Mouse (Mus musculus) intestine, embryonic 15.5 days (tissue): ENCODE results near the gene Fkbp2. TPM values are rescaled to one million over a fixed set of nuclear protein-coding genes. Genes with fewer than 3 reads are reported as not detected.
A peak's percentile ranks its signal among the peaks of the same experiment; 100 is the strongest.

ENCODE experiments used
- ATAC-seq: fragments of 200-750 bp; cut with Nextera tagmentation; 2 replicates; pipeline ENCODE4 v1.8.0; 2017; ENCODE audit warnings: moderate TSS enrichment, moderate library complexity
- H3K27ac ChIP-seq: fragments of 300-500 bp; sonication (generic); 2 replicates; pipeline ENCODE4 v1.5.1; 2015; ENCODE audit warnings: mild to moderate bottlenecking, inconsistent platforms
- H3K27me3 ChIP-seq: fragments of 300-500 bp; sonication (generic); replicated peaks from 2 replicates; pipeline ENCODE4 v1.6.1; 2015; ENCODE audit warnings: inconsistent platforms
- H3K36me3 ChIP-seq: fragments of 300-500 bp; sonication (generic); 2 replicates; pipeline ENCODE4 v1.6.1; 2015; ENCODE audit warnings: inconsistent platforms
- H3K4me1 ChIP-seq: fragments of 300-500 bp; sonication (generic); replicated peaks from 2 replicates; pipeline ENCODE4 v1.6.1; 2015; ENCODE audit warnings: inconsistent platforms
- H3K4me2 ChIP-seq: fragments of 300-500 bp; sonication (generic); replicated peaks from 2 replicates; pipeline ENCODE4 v1.6.1; 2015; ENCODE audit warnings: mild to moderate bottlenecking, inconsistent platforms
- H3K4me3 ChIP-seq: fragments of 300-500 bp; sonication (generic); replicated peaks from 2 replicates; pipeline ENCODE4 v1.5.1; 2015; ENCODE audit warnings: inconsistent platforms
- H3K9ac ChIP-seq: fragments of 300-500 bp; sonication (generic); 2 replicates; pipeline ENCODE4 v1.6.1; 2015; ENCODE audit warnings: inconsistent platforms
- H3K9me3 ChIP-seq: fragments of 300-500 bp; sonication (generic); 2 replicates; pipeline ENCODE4 v1.6.1; 2016; ENCODE audit warnings: inconsistent platforms
- WGBS: fragments of 180-500 bp; shearing (Covaris S2); methylation state at CpG from one replicate; pipeline ENCODE4 v1.1.7; 2015; 5-methylcytosine and 5-hydroxymethylcytosine counted together
- polyA plus RNA-seq: library from polyadenylated mRNA; unstranded; fragments of >200 nt; fragmentation: Nextera tagmentation; extraction: Ambion mirVana; gene quantifications from 2 replicates; pipeline ENCODE4 v1.2.1, GENCODE M21; 2015

Fkbp2 gene
- polyA plus RNA-seq, 1 experiment from 2014 or later, result 154 TPM

DNA sequence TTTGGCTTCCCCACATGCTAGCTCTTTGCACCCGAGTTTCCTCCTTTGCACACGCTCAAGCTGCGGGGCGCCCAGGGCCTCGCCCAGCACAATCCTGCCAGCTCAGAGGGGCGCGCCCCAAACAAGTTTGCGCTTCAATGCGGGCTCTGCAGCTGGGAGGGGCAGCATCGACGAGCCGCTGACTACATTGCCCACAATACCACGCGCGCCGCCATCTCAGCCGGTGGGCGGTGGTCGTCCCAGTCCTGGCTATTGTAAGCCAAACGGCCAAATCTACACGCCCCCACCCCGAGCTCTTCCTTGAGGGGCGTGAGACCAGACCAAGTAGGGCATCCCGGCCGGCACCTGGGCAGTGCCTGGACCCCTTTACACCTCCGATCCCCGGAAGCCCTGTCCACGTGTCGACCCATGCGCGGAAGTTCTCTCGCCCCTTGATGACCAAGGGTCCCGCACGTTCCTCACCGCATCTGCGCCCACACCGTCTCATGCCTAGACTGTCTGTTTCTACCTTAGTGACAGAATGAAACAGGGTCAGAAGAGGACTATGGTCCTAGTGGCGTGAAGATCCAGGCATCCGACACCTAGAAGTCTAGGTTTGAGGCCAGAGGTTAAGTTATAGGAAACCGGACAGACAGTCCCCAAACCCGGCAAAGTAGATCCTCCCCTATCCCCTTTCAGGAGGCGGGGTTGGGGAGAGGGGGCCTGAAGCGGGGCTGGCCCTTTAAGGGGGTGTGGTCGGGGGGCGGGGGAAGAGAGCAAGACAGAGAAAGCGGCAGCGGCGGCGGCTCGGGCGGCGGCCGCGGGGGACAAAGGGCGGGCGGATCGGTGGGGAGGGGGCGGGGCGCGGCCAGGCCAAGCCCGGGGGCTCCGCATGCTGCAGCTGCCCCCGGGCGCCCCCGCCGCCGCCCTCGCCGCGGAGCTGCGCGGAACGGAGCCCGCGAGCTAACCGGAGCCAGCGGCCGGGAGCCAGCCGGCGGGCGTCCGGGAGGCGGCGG, 5.8 kb downstream of the Fkbp2 start, which contains the start of gene Ppp1r14b:
Ppp1r14b (plus strand) TSS at position 758 of the 995 bp plus-strand sequence.
- peak within 1 kb of the TSS; percentile 73 for H3K9ac ChIP-seq
- H3K4me1 ChIP-seq, result peaks cover 69% of the 10 kb centered on the region
- peak; percentile 69 for ATAC-seq
- H3K9me3 ChIP-seq, result no peaks in the 10 kb centered on the region
- peak within 1 kb of the TSS; percentile 88 for H3K4me2 ChIP-seq
- H3K4me3 ChIP-seq, result peak within 1 kb of the TSS; percentile 55
- H3K36me3 ChIP-seq, result peaks cover 11% of the 10 kb centered on the region; the same call in 1 of the 2 replicates
- under 1% methylated on average over 72 of the region's 84 CpGs for WGBS
- H3K27ac ChIP-seq, result peak within 1 kb of the TSS; percentile 92
- no peaks in the 10 kb centered on the region for H3K27me3 ChIP-seq

DNA sequence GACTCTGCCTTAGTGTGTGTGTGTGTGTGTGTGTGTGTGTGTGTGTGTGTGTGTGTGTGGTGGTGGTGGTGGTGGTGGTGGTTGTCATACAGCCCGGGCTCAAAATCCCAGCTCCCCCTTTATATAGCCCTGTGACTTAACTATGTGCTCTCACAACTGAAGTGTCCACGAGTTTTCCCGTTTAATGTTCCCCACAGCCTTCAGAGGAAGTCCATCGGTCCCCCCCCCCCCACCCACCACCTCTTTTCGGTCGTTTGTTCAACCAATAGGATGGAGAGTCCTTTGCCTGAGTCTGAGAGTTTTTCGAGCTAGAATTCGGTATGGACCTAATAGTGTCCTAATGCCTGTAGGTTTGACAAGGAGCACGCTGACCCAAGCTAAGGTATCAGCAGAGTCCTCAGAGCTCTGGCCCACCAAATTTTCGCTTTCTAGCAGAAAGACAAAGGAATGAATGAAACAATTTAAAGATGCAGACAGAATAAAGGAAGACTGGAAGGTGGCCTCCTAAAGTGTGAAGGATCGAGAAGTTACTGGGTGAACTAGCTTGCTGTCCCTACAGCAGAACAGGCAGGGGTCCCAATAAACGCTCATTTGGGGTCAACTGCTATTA, 6.6 kb downstream of the Fkbp2 start:
- Histone ChIP-seq H3K4me2 (peak overlapping the region; percentile 88), H3K9ac (peak overlapping the region; percentile 73), H3K4me1 (peaks cover 63% of the 10 kb centered on the region), H3K36me3 (peaks cover 11% of the 10 kb centered on the region; the same call in 1 of the 2 replicates), H3K27ac (peak overlapping the region; percentile 92; the same call in 1 of the 2 replicates), H3K4me3 (peak overlapping the region; percentile 55), H3K27me3 (no peaks in the 10 kb centered on the region), H3K9me3 (no peaks in the 10 kb centered on the region)
- no peak for ATAC-seq
- 33% methylated on average over 12 of the region's 12 CpGs for WGBS

DNA sequence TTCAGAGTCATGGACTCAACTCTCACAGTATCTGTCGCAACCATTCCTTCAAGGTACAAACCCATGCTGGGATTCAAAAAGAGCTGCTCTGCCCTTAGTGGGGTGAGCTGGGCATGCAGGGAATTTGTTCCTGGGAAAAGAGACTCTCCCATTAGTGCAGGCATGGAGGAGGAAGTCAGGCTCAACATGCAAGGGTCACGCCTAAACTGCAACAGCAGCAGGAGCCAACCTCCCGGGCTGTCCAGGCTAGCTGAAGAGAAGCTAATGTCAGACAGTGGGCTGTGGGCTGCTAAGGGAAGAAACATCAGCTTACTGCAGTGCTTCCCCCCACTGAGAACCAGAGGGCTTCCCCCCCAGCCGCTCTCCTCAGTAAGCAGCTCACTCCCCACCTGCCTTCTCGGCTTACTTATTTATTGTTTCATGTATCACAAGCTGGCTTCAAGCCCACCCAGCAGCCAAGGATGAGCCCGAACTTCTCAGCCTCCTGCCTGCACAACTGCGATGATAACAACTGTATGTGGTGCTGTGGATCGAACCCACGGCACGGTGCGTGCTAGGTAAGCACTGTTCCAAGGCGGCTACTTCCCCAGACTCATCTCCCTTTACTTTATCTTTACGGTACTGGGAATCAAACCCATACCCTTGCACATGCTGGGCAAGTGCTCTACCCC, 7.9 kb downstream of the Fkbp2 start:
- H3K36me3 ChIP-seq, result peaks cover 2% of the 10 kb centered on the region; the same call in 1 of the 2 replicates
- peak overlapping the region; percentile 49; the same call in 1 of the 2 replicates for H3K27ac ChIP-seq
- H3K4me3 ChIP-seq, result no peak overlapping the region
- 76% methylated on average over 13 of the region's 13 CpGs for WGBS
- H3K4me1 ChIP-seq, result peaks cover 58% of the 10 kb centered on the region
- H3K9ac ChIP-seq, result 0 out of 2 replicates have a peak overlapping the region, but pooled peaks have one; percentile 10
- ATAC-seq, result no peak
- H3K4me2 ChIP-seq, result no peak overlapping the region
- no peaks in the 10 kb centered on the region for H3K9me3 ChIP-seq
- no peaks in the 10 kb centered on the region for H3K27me3 ChIP-seq

DNA sequence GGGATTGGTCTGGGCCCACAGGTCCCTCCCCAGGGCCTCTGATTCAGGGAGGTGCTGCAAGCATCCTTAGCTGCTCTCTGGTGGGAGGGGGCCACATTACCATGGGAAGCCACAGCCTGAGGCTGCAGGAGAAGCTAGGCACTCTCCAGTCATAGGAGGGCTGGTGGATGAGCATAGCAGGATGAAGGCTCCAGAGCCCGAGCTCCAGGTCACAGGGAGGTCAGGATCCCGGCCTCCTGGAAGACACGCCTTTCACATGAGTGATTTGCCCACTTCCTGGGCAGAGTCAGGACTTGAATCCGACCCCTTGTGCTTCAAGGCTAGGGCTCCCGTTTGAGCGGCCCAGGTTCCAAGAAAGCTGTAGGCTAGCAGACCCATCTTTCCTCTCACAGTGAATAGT, 8.7 kb downstream of the Fkbp2 start:
- Histone ChIP-seq H3K4me3 (no peak overlapping the region), H3K36me3 (peaks cover under 1% of the 10 kb centered on the region; the same call in 1 of the 2 replicates), H3K9me3 (no peaks in the 10 kb centered on the region), H3K27me3 (no peaks in the 10 kb centered on the region), H3K4me1 (peaks cover 58% of the 10 kb centered on the region), H3K27ac (peak overlapping the region; percentile 92), H3K4me2 (peak overlapping the region; percentile 72; the same call in 1 of the 2 replicates), H3K9ac (no peak overlapping the region; the same call in 1 of the 2 replicates)
- ATAC-seq, result no peak
- WGBS, result 24% methylated on average over 6 of the region's 6 CpGs

GRCm38 (mm10) chr19:6970460-6971085, 9.7 kb downstream of the Fkbp2 start:
- Histone ChIP-seq H3K27me3 (no peaks in the 10 kb centered on the region), H3K4me3 (peak overlapping the region; percentile 74), H3K4me1 (peaks cover 54% of the 10 kb centered on the region), H3K27ac (peak overlapping the region; percentile 92), H3K9ac (peak overlapping the region; percentile 87), H3K4me2 (peak overlapping the region; percentile 72), H3K9me3 (no peaks in the 10 kb centered on the region), H3K36me3 (peaks cover 8% of the 10 kb centered on the region; the same call in 1 of the 2 replicates)
- ATAC-seq, result no peak
- WGBS, result 28% methylated on average over 11 of the region's 11 CpGs

DNA sequence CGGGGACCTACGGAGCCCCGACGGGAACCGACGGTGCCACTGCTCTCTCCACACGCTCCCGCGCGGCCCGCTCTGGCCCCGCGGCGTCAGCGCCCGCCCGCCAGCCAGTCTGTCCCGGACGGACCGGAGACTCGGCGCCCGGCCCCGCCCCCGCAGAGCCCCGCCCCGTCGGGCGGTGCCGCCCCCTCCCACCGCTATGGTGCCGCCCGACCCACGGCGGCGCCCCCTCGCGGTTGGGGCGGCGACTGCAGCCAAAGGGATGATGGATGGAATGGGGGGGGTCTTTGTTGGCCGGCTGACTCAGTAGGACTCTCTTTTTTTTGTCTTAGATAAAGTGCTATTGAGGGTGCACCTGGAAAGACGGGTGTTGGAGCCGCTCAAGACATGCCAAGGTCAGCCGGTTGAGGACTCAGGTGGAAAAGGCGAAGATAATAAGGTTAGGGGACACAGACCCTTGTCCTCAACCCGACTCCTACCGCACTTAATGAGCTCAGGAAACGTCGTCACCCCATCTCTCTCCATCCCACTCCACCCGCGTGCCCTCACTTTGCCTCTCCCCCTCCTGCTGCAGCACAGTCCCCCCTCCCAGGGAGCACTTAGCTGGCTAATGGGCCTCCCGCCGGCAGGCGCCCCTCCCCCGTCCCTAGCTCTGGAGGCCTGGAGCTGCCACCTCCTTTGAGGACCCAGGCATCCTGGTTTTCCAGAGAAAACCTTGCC, 10.5 kb downstream of the Fkbp2 start:
- ATAC-seq, result peak; percentile 72
- peaks cover 54% of the 10 kb centered on the region for H3K4me1 ChIP-seq
- H3K9ac ChIP-seq, result peak overlapping the region; percentile 87
- 1% methylated on average over 54 of the region's 55 CpGs for WGBS
- H3K4me2 ChIP-seq, result peak overlapping the region; percentile 72
- H3K27me3 ChIP-seq, result no peaks in the 10 kb centered on the region
- peak overlapping the region; percentile 92 for H3K27ac ChIP-seq
- H3K9me3 ChIP-seq, result no peaks in the 10 kb centered on the region
- peaks cover 15% of the 10 kb centered on the region for H3K36me3 ChIP-seq
- H3K4me3 ChIP-seq, result peak overlapping the region; percentile 74

- peak overlapping the region; percentile 92 for H3K27ac ChIP-seq
- under 1% methylated on average over 20 of the region's 20 CpGs for WGBS
- H3K9me3 ChIP-seq, result no peaks in the 10 kb centered on the region
- peaks cover 20% of the 10 kb centered on the region for H3K36me3 ChIP-seq
- no peaks in the 10 kb centered on the region for H3K27me3 ChIP-seq
- peak overlapping the region; percentile 74 for H3K4me3 ChIP-seq
- peak overlapping the region; percentile 87 for H3K9ac ChIP-seq
- ATAC-seq, result peak; percentile 8
- H3K4me1 ChIP-seq, result peaks cover 54% of the 10 kb centered on the region
- peak overlapping the region; percentile 72 for H3K4me2 ChIP-seq
These were observed 11.0 kb downstream of the Fkbp2 start for GRCm38 (mm10) chr19:6969291-6969664.

GRCm38 (mm10) chr19:6968491-6969271, 11.6 kb downstream of the Fkbp2 start:
- Histone ChIP-seq H3K9ac (peak overlapping the region; percentile 87), H3K4me1 (peaks cover 50% of the 10 kb centered on the region), H3K27ac (peak overlapping the region; percentile 92), H3K4me3 (peak overlapping the region; percentile 74), H3K27me3 (no peaks in the 10 kb centered on the region), H3K36me3 (peaks cover 25% of the 10 kb centered on the region), H3K4me2 (peak overlapping the region; percentile 72), H3K9me3 (no peaks in the 10 kb centered on the region)
- peak; percentile 86 for ATAC-seq
- WGBS, result 5% methylated on average over 15 of the region's 15 CpGs

- no peak for ATAC-seq
- WGBS, result 75% methylated on average over 10 of the region's 10 CpGs
- no peak overlapping the region for H3K9ac ChIP-seq
- no peak overlapping the region for H3K4me3 ChIP-seq
- no peaks in the 10 kb centered on the region for H3K9me3 ChIP-seq
- H3K36me3 ChIP-seq, result peaks cover 64% of the 10 kb centered on the region
- no peak overlapping the region for H3K27ac ChIP-seq
- no peak overlapping the region for H3K4me2 ChIP-seq
- H3K27me3 ChIP-seq, result no peaks in the 10 kb centered on the region
- peaks cover 20% of the 10 kb centered on the region for H3K4me1 ChIP-seq
These were observed 23.8 kb downstream of the Fkbp2 start for GRCm38 (mm10) chr19:6956461-6956860.

GRCm38 (mm10) chr19:6955424-6955823, 24.9 kb downstream of the Fkbp2 start:
- Histone ChIP-seq H3K9me3 (no peaks in the 10 kb centered on the region), H3K4me2 (no peak overlapping the region), H3K27me3 (no peaks in the 10 kb centered on the region), H3K4me1 (peaks cover 20% of the 10 kb centered on the region), H3K36me3 (peaks cover 60% of the 10 kb centered on the region), H3K9ac (no peak overlapping the region), H3K4me3 (no peak overlapping the region), H3K27ac (no peak overlapping the region)
- WGBS, result 77% methylated on average over 7 of the region's 7 CpGs
- no peak for ATAC-seq
